Mouse (Mus musculus) MEL (cell line): ENCODE data around the gene Smap2. TPM values are rescaled to one million over a fixed set of nuclear protein-coding genes. Genes with fewer than 3 reads are reported as not detected.

Experiments used
- DNase-seq: peaks from one replicate; pipeline ENCODE4 v3.0.0; 2011; ENCODE audit warnings: low read depth, low spot score
- H3K27ac ChIP-seq: 2 replicates; pipeline ENCODE4 v1.5.1; 2012; ENCODE audit warnings: low read depth, mild to moderate bottlenecking, control low read depth, low read length, moderate library complexity; ENCODE audit not compliant: control insufficient read depth
- H3K27me3 ChIP-seq, 2 experiments: fragments of 150-350 bp in 1 of 2; sonication (generic) in 1 of 2; 2 replicates each; pipeline ENCODE4 v1.6.1; 2012; ENCODE audit warnings: low read length in 2 of 2, mild to moderate bottlenecking in 2 of 2, improper control_type of control experiment in 1 of 2, moderate library complexity in 1 of 2; ENCODE audit not compliant: insufficient read depth in 2 of 2, control insufficient read depth in 1 of 2
- H3K36me3 ChIP-seq, 2 experiments: 2 replicates each; pipeline ENCODE4 v1.6.1; 2012 to 2014; ENCODE audit warnings: low read length in 2 of 2, improper control_type of control experiment in 1 of 2, inconsistent platforms in 1 of 2, mild to moderate bottlenecking in 1 of 2; ENCODE audit not compliant: insufficient read depth in 2 of 2, control insufficient read depth in 1 of 2
- H3K4me1 ChIP-seq, 2 experiments: fragments of 150-350 bp in 1 of 2; sonication (generic) in 1 of 2; 2 replicates each; pipeline ENCODE4 v1.6.1; 2012; ENCODE audit warnings: low read length in 2 of 2, improper control_type of control experiment in 1 of 2, mild to moderate bottlenecking in 1 of 2; ENCODE audit not compliant: insufficient read depth in 2 of 2, control insufficient read depth in 1 of 2
- H3K4me3 ChIP-seq, 2 experiments: fragments of 150-350 bp in 1 of 2; sonication (generic) in 1 of 2; 2 replicates each; pipeline ENCODE4 v1.5.1; 2012; ENCODE audit warnings: low read depth in 2 of 2, low read length in 2 of 2, mild to moderate bottlenecking in 2 of 2, moderate library complexity in 2 of 2, control low read depth in 1 of 2, improper control_type of control experiment in 1 of 2; ENCODE audit not compliant: control insufficient read depth in 1 of 2, insufficient read depth in 1 of 2
- H3K79me2 ChIP-seq: 2 replicates; pipeline ENCODE4 v1.6.1; 2012; ENCODE audit warnings: mild to moderate bottlenecking, low read length, moderate library complexity; ENCODE audit not compliant: control insufficient read depth, poor library complexity, insufficient read depth
- H3K9ac ChIP-seq: 2 replicates; pipeline ENCODE4 v1.6.1; 2012; ENCODE audit warnings: low read depth, mild to moderate bottlenecking, control low read depth, low read length, moderate library complexity; ENCODE audit not compliant: control insufficient read depth, poor library complexity, severe bottlenecking
- H3K9me3 ChIP-seq: fragments of 150-350 bp; sonication (generic); replicated peaks from 2 replicates; pipeline ENCODE4 v1.6.1; 2012; ENCODE audit warnings: mild to moderate bottlenecking, low read length, improper control_type of control experiment, moderate library complexity; ENCODE audit not compliant: insufficient read depth
- CTCF ChIP-seq, 3 experiments: IDR thresholded peaks in 2 of 3; conservative IDR thresholded peaks in 1 of 3; 2 replicates each; pipeline ENCODE4 v1.5.1; 2011 to 2012; ENCODE audit warnings: low read length in 3 of 3, low read depth in 2 of 3, mild to moderate bottlenecking in 2 of 3, improper control_type of control experiment in 1 of 3, inconsistent platforms in 1 of 3, mixed read lengths in 1 of 3, moderate library complexity in 1 of 3; ENCODE audit not compliant: control insufficient read depth in 1 of 3, insufficient read depth in 1 of 3, poor library complexity in 1 of 3, severe bottlenecking in 1 of 3
- EP300 ChIP-seq, 2 experiments: IDR thresholded peaks; 2 replicates each; pipeline ENCODE4 v1.6.1; 2011; ENCODE audit warnings: improper control_type of control experiment in 2 of 2, low read length in 2 of 2, low read depth in 1 of 2, mild to moderate bottlenecking in 1 of 2
- GATA1 ChIP-seq: IDR thresholded peaks from 2 replicates; pipeline ENCODE4 v1.6.1; 2011; ENCODE audit warnings: low read depth, low read length, improper control_type of control experiment
- MXI1 ChIP-seq: IDR thresholded peaks from 2 replicates; pipeline ENCODE4 v1.6.1; 2011; ENCODE audit warnings: mild to moderate bottlenecking, low read depth, low read length, improper control_type of control experiment
- MYB ChIP-seq: IDR thresholded peaks from 2 replicates; pipeline ENCODE4 v1.6.1; 2011; ENCODE audit warnings: mild to moderate bottlenecking, low read depth, low read length, improper control_type of control experiment
- MYC ChIP-seq: IDR thresholded peaks from 2 replicates; pipeline ENCODE4 v1.6.1; 2011; ENCODE audit warnings: low read depth, mild to moderate bottlenecking, low read length, improper control_type of control experiment, moderate library complexity
- POLR2A ChIP-seq, 2 experiments: IDR thresholded peaks; 2 replicates each; pipeline ENCODE4 v1.6.1; 2011 to 2012; ENCODE audit warnings: low read length in 2 of 2, mild to moderate bottlenecking in 2 of 2, control low read depth in 1 of 2, improper control_type of control experiment in 1 of 2, low read depth in 1 of 2, moderate library complexity in 1 of 2; ENCODE audit not compliant: control insufficient read depth in 1 of 2, insufficient read depth in 1 of 2, poor library complexity in 1 of 2
- TBP ChIP-seq: IDR thresholded peaks from 2 replicates; pipeline ENCODE4 v1.8.0; 2011; ENCODE audit warnings: low read depth, low read length, improper control_type of control experiment
- ZNF384 ChIP-seq: IDR thresholded peaks from 2 replicates; pipeline ENCODE4 v1.6.1; 2012; ENCODE audit warnings: low read depth, mild to moderate bottlenecking, inconsistent platforms, low read length, improper control_type of control experiment
- polyA plus RNA-seq, 2 experiments: library from polyadenylated mRNA; stranded (reverse) in 1 of 2; unstranded in 1 of 2; fragments of >175 nt in 1 of 2; fragments of >200 nt in 1 of 2; gene quantifications; 2 replicates each; pipeline versions ENCODE4 v1.2.1 to v1.2.4; 2012; ENCODE audit warnings: low replicate concordance in 2 of 2, low read depth in 1 of 2; ENCODE audit not compliant: insufficient read length in 2 of 2, insufficient read depth in 1 of 2, missing spikeins in 1 of 2
- total RNA-seq: library from RNA; depleted of rRNA; stranded (reverse); fragments of 300-350 nt; gene quantifications from 2 replicates; pipeline ENCODE4 v1.2.3, GENCODE M21; 2012

Smap2 gene
- total and polyA plus RNA-seq, 3 experiments, result 36.5 to 118 (median 83.5) TPM

DNA sequence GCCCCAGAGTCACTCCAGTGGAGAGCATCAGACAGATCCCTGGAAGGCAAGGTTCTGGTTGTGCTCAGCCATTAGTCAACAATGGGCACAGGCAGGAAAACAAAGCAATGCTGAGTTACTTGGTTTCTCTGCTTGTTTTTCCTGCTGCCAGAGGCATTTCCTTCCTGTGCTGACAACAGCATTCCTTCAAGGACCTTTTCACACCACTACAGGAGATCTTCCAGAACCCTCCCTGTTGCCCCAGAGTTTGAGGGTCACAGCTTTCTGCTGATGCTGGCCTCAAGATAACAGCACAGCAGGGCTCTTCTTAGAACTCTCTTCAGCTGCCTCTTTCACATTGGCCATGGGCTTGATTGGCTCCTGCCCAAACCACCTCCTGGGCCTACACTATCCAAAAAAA is 4.9 kb upstream of the Smap2 start:
- Histone ChIP-seq H3K9ac (no peak overlapping the region), H3K27me3 (no peaks in the 10 kb centered on the region)
- TF ChIP-seq ZNF384 (peak; percentile 69; the same call in 1 of the 2 replicates), MYC (no peak)
- TF ChIP-seq, all 39 proteins: peak for 1
- Histone ChIP-seq H3K9me3 (no peaks in the 10 kb centered on the region), H3K79me2 (peaks cover 1% of the 10 kb centered on the region), H3K4me1 (peaks cover 0 to 20% of the 10 kb centered on the region in 2 experiments; a peak in 3 of 4 replicates), H3K36me3 (peaks cover 0 to 18% of the 10 kb centered on the region in 2 experiments; a peak in 2 of 4 replicates), H3K27ac (no peak overlapping the region), H3K4me3 (no peak overlapping the region)
- no peak for DNase-seq

DNA sequence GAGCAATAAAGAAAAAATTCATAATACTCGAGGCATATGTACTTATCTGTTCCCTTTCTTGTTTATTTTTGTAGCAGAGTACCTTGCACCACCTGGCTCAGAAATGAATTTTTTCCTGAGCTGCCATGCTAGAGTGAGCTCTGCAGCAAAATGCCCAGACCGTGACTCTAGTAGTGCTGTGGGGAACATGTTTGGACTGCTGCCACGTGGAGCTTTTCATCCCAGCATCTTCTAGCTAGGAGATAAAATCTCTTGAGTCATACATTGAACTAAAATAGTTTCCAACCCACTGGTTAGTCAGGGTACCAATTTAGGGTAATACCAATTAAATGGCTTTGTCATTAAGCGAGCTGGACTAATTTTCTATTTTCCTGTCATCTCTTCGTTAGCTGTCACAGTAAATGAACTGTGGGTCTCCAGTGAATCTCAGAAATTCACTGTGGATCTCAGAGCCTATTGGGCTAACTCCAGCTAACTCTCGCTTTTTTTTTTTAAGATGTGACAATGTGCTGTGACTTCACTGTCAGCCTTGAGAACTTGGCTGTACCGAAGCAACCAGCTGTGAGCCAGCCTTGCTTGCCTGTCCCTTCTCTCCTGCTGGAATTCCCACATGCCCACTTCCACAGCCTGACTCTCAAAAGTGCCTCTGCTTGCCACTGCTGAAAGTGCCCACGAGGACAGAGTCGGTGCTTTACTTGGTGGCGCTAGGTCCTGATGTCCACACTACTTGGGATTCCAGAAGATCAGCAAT is 3.2 kb upstream of the Smap2 start:
- Histone ChIP-seq H3K9ac (no peak overlapping the region), H3K27ac (no peak overlapping the region), H3K27me3 (no peaks in the 10 kb centered on the region), H3K9me3 (no peaks in the 10 kb centered on the region), H3K4me3 (no peak overlapping the region), H3K4me1 (peaks cover 0 to 20% of the 10 kb centered on the region in 2 experiments; a peak in 3 of 4 replicates), H3K79me2 (peaks cover 14% of the 10 kb centered on the region), H3K36me3 (peaks cover 0 to 18% of the 10 kb centered on the region in 2 experiments; a peak in 2 of 4 replicates)
- TF ChIP-seq MYC, result 0 out of 2 replicates have a peak, but pooled peaks have one; percentile 26
- no peak for TF ChIP-seq GATA1
- TF ChIP-seq POLR2A (IDR thresholded peaks at IDR 0.05; ENCODE audit: control insufficient read depth in 1 of 2, insufficient read depth in 1 of 2, low read depth in 1 of 2, low read length in 2 of 2, poor library complexity in 1 of 2), result no peak
- TF ChIP-seq MXI1, result no peak
- no peak for TF ChIP-seq CTCF (IDR thresholded peaks at IDR 0.05 in 2 of 3, conservative IDR thresholded peaks at IDR 0.05 in 1 of 3; ENCODE audit: control insufficient read depth in 1 of 3, insufficient read depth in 1 of 3, low read depth in 2 of 3, low read length in 3 of 3, poor library complexity in 1 of 3, severe bottlenecking in 1 of 3)
- no peak for DNase-seq

DNA sequence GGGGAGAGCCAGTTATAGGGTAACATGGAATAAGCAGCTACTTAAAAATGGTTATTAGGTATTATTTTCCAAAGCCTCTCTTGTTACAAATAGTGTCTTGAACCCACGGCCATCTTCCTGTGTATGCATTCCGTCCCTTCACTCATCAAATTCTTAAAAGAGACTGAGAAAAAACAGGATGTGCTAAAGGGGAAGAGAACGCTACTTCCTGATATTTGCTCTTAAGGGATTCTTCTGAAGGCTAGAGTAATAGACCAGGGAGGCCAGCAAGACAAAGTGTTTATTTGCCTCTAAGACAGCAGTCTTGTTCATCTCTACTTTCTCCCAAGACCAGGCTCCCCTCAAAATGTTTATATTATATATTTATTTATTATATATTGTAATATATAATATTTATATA is 1.2 kb upstream of the Smap2 start:
- Histone ChIP-seq H3K4me1 (peaks cover 8 to 29% of the 10 kb centered on the region in 2 experiments), H3K36me3 (peaks cover 0 to 30% of the 10 kb centered on the region in 2 experiments; a peak in 2 of 4 replicates), H3K9ac (no peak overlapping the region), H3K4me3 (no peak overlapping the region), H3K9me3 (no peaks in the 10 kb centered on the region), H3K27ac (no peak overlapping the region), H3K79me2 (peaks cover 23% of the 10 kb centered on the region), H3K27me3 (no peaks in the 10 kb centered on the region)
- DNase-seq, result peak; percentile 52
- TF ChIP-seq MYB (no peak), TBP (peak; percentile 91), EP300 (IDR thresholded peaks at IDR 0.05; ENCODE audit: low read depth in 1 of 2, low read length in 2 of 2) (peak in 1 of 2 experiments; percentile 12; a peak in 1 of 4 replicates)
